Mouse (Mus musculus): ENCODE measurements around the gene Fbxl19.

DNA sequence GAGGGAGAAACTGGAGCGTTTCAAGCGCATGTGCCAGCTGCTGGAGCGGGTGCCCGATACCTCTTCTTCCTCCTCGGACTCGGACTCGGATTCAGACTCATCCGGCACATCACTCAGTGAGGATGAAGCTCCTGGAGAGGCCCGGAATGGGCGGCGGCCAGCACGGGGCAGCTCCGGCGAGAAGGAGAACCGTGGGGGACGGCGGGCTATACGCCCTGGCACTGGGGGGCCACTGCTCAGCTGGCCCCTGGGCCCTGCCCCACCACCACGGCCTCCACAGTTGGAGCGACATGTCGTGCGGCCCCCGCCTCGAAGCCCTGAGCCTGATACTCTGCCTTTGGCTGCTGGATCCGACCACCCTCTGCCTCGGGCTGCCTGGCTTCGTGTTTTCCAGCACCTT, 7.7 kb downstream of the Fbxl19 start:
- no peak for TF ChIP-seq CTCF (IDR thresholded peaks at IDR 0.05; ENCODE audit: extremely low read depth, insufficient read depth, insufficient read length, insufficient replicate concordance)
- TF ChIP-seq POLR2A (IDR thresholded peaks at IDR 0.05; ENCODE audit: low read depth, low read length), result no peak

Measured in spleen, adult 2 months (tissue).